Mouse (Mus musculus) stomach, embryonic 16.5 days (tissue): ENCODE data around the gene Ppp2r2c. TPM values are rescaled to one million over a fixed set of nuclear protein-coding genes. Genes with fewer than 3 reads are reported as not detected.

Experiments
- ATAC-seq: fragments of 200-750 bp; cut with Nextera tagmentation; 2 replicates; pipeline ENCODE4 v1.8.0; 2017; ENCODE audit warnings: moderate number of reproducible peaks, moderate TSS enrichment; ENCODE audit not compliant: insufficient read depth, low FRiP score
- H3K27ac ChIP-seq: fragments of 300-500 bp; sonication (generic); 2 replicates; pipeline ENCODE4 v1.5.1; 2014; ENCODE audit warnings: low read length
- H3K27me3 ChIP-seq: fragments of 300-500 bp; sonication (generic); 2 replicates; pipeline ENCODE4 v1.6.1; 2014; ENCODE audit warnings: low read length, control low read depth, mixed read lengths; ENCODE audit not compliant: control insufficient read depth, insufficient read depth
- H3K36me3 ChIP-seq: fragments of 300-500 bp; sonication (generic); 2 replicates; pipeline ENCODE4 v1.6.1; 2014; ENCODE audit warnings: low read length; ENCODE audit not compliant: control insufficient read depth, insufficient read depth
- H3K4me1 ChIP-seq: fragments of 300-500 bp; sonication (generic); 2 replicates; pipeline ENCODE4 v1.6.1; 2014; ENCODE audit warnings: low read length, control low read depth, mixed read lengths; ENCODE audit not compliant: control insufficient read depth, insufficient read depth
- H3K4me2 ChIP-seq: fragments of 300-500 bp; sonication (generic); 2 replicates; pipeline ENCODE4 v1.6.1; 2014; ENCODE audit warnings: low read depth, low read length, mixed read lengths
- H3K4me3 ChIP-seq: fragments of 300-500 bp; sonication (generic); replicated peaks from 2 replicates; pipeline ENCODE4 v1.5.1; 2014; ENCODE audit warnings: mild to moderate bottlenecking, low read length
- H3K9ac ChIP-seq: fragments of 300-500 bp; sonication (generic); 2 replicates; pipeline ENCODE4 v1.6.1; 2014; ENCODE audit warnings: low read length
- H3K9me3 ChIP-seq: fragments of 300-500 bp; sonication (generic); replicated peaks from 2 replicates; pipeline ENCODE4 v1.6.1; 2016; ENCODE audit warnings: low read length, control low read depth; ENCODE audit not compliant: control insufficient read depth
- WGBS: fragments of 180-500 bp; shearing (Covaris S2); extraction: QIAGEN DNeasy Blood & Tissue Kit; methylation state at CpG from one replicate; pipeline ENCODE4 v1.1.7; 2014; 5-methylcytosine and 5-hydroxymethylcytosine counted together
- polyA plus RNA-seq: library from polyadenylated mRNA; unstranded; fragments of >200 nt; fragmentation: Nextera tagmentation; extraction: Ambion mirVana; gene quantifications from 2 replicates; pipeline ENCODE4 v1.2.1, GENCODE M21; 2015

Gene Ppp2r2c
- polyA plus RNA-seq, 1 experiment from 2014 or later, result 0.63 TPM

DNA sequence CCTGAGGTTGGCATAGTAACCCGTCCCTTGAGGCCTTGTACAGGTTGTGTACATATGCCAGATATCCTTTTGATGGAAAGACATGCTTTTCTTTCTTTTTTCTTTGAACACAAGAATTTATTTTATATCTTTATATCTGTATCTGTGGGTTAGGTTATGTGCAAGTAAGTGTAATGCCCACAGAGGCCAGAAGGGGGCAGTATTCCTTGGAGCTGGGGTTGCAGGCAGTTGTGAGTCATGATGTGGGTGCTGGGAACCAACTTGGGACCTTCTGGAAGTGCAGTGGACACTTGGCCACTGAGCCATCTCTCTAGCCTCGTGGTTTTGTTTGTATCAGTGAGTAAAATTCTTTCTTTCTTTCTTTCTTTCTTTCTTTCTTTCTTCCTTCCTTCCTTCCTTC lies 74.1 kb downstream of the Ppp2r2c start:
- 85% methylated on average over 2 of the region's 2 CpGs for WGBS
- no peaks in the 10 kb centered on the region for H3K36me3 ChIP-seq
- no peak for ATAC-seq

DNA sequence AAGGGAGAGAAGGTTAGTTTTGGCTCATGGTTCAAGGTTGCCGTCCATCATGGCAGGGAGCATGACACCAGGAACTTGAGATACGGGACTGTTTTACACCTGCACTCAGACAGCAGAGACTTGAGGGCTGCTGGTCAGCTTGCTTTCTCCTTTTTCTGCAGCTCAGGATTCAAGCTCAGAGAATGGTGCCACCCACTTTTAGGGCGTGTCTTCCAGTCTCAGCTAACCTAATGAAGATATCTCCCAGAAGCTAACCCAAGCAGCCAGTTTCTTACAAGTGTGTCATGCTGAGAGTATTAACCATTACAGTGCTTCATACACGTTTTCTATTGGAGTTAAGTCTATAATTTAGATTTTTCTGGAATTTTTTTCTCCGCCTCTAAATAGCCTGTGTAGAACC lies 76.2 kb downstream of the Ppp2r2c start:
- Histone ChIP-seq H3K9ac (no peak overlapping the region), H3K27ac (no peak overlapping the region), H3K9me3 (no peaks in the 10 kb centered on the region), H3K4me1 (no peaks in the 10 kb centered on the region), H3K27me3 (no peaks in the 10 kb centered on the region), H3K36me3 (no peaks in the 10 kb centered on the region), H3K4me3 (no peak overlapping the region), H3K4me2 (no peak overlapping the region)
- no peak for ATAC-seq
- 54% methylated on average over 5 of the region's 5 CpGs for WGBS

More for the DNA sequence above, 74.1 kb downstream of the Ppp2r2c start:
- no peaks in the 10 kb centered on the region for H3K9me3 ChIP-seq
- no peaks in the 10 kb centered on the region for H3K27me3 ChIP-seq
- no peak overlapping the region for H3K27ac ChIP-seq
- H3K9ac ChIP-seq, result no peak overlapping the region
- no peak overlapping the region for H3K4me3 ChIP-seq
- no peak overlapping the region for H3K4me2 ChIP-seq
- no peaks in the 10 kb centered on the region for H3K4me1 ChIP-seq

DNA sequence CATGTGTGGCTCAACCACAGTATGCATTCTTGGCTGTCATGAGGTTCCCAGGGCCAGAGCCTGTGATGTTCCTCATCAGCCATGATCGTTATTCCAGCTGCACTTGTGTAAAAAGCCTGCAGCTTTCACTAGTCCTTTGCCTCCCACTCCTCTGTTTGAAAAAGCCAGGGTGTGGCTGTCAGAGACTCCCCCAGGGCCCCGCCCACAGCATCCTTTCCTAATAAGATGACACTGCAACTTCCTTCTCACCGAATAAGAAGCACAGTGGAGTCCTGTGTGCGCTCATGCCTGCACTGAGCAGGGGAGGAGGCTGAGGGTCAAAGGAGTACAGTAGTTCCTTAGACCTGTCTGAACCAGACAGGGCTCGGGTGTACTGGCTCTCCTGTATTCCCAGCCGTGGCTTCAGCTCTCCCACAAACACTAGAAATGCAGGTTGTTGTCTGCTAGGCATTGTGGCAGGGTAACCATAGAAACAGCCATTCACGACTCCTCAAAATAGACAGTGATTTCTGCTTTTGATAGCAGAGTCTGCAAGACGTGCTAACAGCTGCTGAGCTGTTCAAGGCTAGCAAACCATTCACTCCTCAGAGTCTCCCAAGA lies 76.9 kb downstream of the Ppp2r2c start:
- Histone ChIP-seq H3K9ac (no peak overlapping the region), H3K4me3 (no peak overlapping the region), H3K4me2 (no peak overlapping the region), H3K27me3 (no peaks in the 10 kb centered on the region), H3K9me3 (no peaks in the 10 kb centered on the region), H3K36me3 (no peaks in the 10 kb centered on the region), H3K4me1 (no peaks in the 10 kb centered on the region), H3K27ac (no peak overlapping the region)
- 43% methylated on average over 8 of the region's 8 CpGs for WGBS
- no peak for ATAC-seq

DNA sequence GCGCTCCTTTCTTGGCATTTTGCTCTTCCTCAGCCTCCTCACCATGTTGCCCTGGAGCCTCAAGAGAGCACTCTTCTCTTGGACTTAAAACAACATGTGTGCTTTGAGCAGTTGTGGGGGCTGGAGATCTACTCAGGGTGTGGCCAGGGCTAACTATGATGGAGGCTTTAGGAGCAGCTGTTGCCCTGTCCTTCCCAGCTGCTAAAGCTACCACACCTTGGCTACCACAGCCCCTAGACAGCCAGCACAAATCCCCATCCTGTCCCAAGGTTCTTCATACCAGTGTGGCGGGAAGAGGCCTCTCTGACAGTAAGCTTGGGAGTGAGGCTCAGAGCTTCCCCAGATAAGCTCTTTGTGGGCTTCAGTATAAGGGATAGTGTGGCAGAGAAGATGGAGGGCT lies 77.4 kb downstream of the Ppp2r2c start:
- Histone ChIP-seq H3K4me2 (no peak overlapping the region), H3K4me1 (no peaks in the 10 kb centered on the region), H3K4me3 (no peak overlapping the region), H3K9ac (no peak overlapping the region), H3K36me3 (no peaks in the 10 kb centered on the region), H3K9me3 (no peaks in the 10 kb centered on the region), H3K27me3 (no peaks in the 10 kb centered on the region), H3K27ac (no peak overlapping the region)
- ATAC-seq, result no peak
- 79% methylated on average over 2 of the region's 2 CpGs for WGBS

DNA sequence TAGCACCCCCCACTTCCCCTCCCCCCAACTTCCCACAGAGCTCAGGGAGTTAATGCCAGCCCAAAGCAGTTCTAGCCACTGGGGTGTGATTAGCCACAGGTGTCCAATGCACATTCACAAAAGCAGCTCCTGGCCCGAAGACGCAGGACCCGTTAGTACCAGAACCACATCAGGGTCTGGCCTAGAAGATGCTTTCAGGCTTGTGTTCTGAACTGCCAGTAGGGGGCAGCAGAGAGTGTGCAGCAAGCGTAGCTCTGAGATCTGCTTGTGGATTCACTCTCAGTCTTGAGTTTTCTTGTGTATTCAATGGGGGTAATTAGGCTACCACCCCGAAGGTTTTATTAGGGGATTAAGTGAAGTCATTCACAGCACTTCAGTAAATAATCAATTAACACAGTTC lies 78.1 kb downstream of the Ppp2r2c start:
- 10% methylated on average over 5 of the region's 5 CpGs for WGBS
- no peak for ATAC-seq

DNA sequence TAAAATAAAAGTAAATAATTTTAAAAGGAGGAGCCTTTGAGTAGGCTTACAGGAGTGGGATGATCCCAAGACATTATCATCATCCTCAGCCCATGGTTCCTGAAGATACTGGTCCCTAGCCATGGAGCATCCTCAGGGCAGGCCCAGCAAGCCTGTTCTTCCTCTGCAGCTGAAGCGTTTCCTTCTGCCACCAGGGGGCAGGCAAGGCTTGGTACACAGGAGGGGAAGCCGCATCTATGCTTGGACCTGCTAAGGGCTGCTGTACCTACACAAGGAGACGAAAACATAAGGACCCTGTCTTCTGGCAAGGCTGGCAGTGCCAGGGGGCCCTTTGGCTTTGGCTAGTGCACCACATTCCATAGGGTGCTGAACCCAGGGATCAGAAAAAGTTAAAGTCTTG lies 80.5 kb downstream of the Ppp2r2c start:
- H3K36me3 ChIP-seq, result no peaks in the 10 kb centered on the region
- WGBS, result 1% methylated on average over 3 of the region's 3 CpGs
- no peaks in the 10 kb centered on the region for H3K27me3 ChIP-seq
- no peaks in the 10 kb centered on the region for H3K9me3 ChIP-seq
- no peak overlapping the region for H3K9ac ChIP-seq
- 0 out of 2 replicates have a peak, but pooled peaks have one; percentile 44 for ATAC-seq
- no peak overlapping the region for H3K27ac ChIP-seq
- no peaks in the 10 kb centered on the region for H3K4me1 ChIP-seq
- no peak overlapping the region for H3K4me2 ChIP-seq
- H3K4me3 ChIP-seq, result no peak overlapping the region

More for the DNA sequence above, 78.1 kb downstream of the Ppp2r2c start:
- Histone ChIP-seq H3K4me3 (no peak overlapping the region), H3K36me3 (no peaks in the 10 kb centered on the region), H3K27ac (no peak overlapping the region), H3K27me3 (no peaks in the 10 kb centered on the region), H3K9me3 (no peaks in the 10 kb centered on the region), H3K4me1 (no peaks in the 10 kb centered on the region), H3K4me2 (no peak overlapping the region), H3K9ac (no peak overlapping the region)

DNA sequence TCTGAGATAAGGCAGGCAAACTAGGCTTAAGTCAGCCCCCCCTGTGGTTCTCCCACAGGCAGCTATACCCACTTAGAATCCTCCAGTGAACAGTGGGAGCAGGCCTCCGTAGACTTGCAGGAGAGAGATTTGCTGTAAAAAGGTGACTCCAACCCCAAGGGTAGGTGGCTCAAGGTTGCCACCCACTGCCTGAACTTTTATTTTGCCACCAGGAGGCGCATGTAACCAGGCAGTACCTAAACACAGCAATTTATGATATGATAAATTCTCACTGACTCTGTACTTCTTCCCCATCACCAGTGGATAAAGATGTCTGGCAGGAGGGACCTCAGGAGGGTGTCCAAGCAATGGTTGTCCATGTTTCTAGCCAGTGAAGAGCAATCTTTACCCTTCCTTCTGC lies 82.6 kb downstream of the Ppp2r2c start:
- H3K4me3 ChIP-seq, result no peak overlapping the region
- H3K4me1 ChIP-seq, result no peaks in the 10 kb centered on the region
- H3K4me2 ChIP-seq, result no peak overlapping the region
- no peaks in the 10 kb centered on the region for H3K36me3 ChIP-seq
- WGBS, result 49% methylated on average over 2 of the region's 2 CpGs
- H3K9me3 ChIP-seq, result no peaks in the 10 kb centered on the region
- H3K9ac ChIP-seq, result no peak overlapping the region
- no peak for ATAC-seq
- H3K27ac ChIP-seq, result no peak overlapping the region
- H3K27me3 ChIP-seq, result no peaks in the 10 kb centered on the region

DNA sequence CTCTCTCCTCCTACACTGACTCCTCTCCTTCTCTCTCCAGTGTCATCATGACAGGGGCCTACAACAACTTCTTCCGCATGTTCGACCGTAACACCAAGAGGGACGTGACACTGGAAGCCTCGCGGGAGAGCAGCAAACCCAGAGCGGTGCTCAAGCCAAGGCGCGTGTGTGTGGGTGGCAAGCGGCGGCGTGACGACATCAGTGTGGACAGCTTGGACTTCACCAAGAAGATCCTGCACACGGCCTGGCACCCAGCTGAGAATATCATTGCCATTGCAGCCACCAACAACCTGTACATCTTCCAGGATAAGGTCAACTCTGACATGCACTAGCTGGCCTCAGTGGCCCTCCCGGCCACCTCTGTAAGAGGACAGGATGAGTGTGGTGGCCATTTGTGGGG lies 84.0 kb downstream of the Ppp2r2c start:
- Histone ChIP-seq H3K36me3 (no peaks in the 10 kb centered on the region), H3K4me3 (no peak overlapping the region), H3K9me3 (no peaks in the 10 kb centered on the region), H3K27me3 (no peaks in the 10 kb centered on the region), H3K4me2 (no peak overlapping the region), H3K4me1 (no peaks in the 10 kb centered on the region), H3K9ac (no peak overlapping the region), H3K27ac (no peak overlapping the region)
- no peak for ATAC-seq
- WGBS, result 89% methylated on average over 15 of the region's 15 CpGs

DNA sequence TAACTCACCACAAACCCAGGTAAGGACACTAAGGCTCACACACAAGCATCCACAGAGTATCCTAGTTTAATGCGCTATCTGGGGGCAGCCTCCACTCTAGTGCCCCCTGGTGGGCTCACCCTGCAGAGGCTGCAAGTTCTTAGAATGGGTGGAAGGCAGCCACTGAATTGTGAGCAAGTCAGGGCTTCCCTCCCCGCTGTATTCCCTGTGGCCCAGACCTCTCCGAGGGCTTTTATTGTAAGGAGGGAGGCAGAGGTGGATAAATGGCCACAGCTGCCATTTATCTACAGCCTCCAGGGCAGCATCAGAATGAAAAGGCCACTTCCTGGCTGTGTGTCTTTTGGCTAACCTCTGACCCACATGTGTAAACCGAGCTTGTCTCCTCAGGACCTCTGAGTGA lies 87.1 kb downstream of the Ppp2r2c start:
- no peak overlapping the region for H3K27ac ChIP-seq
- WGBS, result 9% methylated on average over 4 of the region's 4 CpGs
- no peaks in the 10 kb centered on the region for H3K4me1 ChIP-seq
- H3K36me3 ChIP-seq, result no peaks in the 10 kb centered on the region
- no peaks in the 10 kb centered on the region for H3K9me3 ChIP-seq
- no peaks in the 10 kb centered on the region for H3K27me3 ChIP-seq
- ATAC-seq, result no peak
- H3K4me3 ChIP-seq, result no peak overlapping the region
- H3K4me2 ChIP-seq, result no peak overlapping the region
- no peak overlapping the region for H3K9ac ChIP-seq

DNA sequence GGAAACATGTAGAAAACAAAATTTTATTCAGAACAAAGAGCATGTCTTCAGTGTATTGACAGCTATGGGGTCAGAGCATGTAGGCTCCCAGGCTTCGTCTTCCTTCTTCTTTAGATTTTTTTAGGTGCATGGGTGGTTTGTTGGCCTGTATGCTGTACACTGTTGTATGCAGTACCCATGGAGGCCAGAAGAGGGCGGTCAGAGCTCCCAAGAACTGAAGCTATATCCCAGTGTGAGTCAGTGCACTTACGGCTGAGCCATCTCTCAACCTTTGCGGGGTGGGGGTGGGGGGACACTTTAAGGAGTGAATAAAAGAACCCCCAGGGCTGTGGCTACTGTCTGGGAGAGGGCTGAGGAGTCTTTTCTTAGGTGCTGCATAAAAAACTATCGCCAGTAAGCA lies 90.5 kb downstream of the Ppp2r2c start:
- Histone ChIP-seq H3K27me3 (no peaks in the 10 kb centered on the region), H3K4me2 (no peak overlapping the region), H3K4me1 (no peaks in the 10 kb centered on the region), H3K9me3 (no peaks in the 10 kb centered on the region), H3K9ac (no peak overlapping the region), H3K27ac (no peak overlapping the region), H3K4me3 (no peak overlapping the region), H3K36me3 (no peaks in the 10 kb centered on the region)
- ATAC-seq, result no peak
- 38% methylated on average over 5 of the region's 5 CpGs for WGBS
